Mouse (Mus musculus) thymus, postnatal 10 days (tissue): ENCODE data around the gene Olfr1378.

ENCODE experiments used
- DNase-seq, 2 experiments: peaks; one replicate each; pipeline ENCODE4 v3.0.0; 2021; ENCODE audit warnings: low spot score in 2 of 2

Olfr1378 gene

DNA sequence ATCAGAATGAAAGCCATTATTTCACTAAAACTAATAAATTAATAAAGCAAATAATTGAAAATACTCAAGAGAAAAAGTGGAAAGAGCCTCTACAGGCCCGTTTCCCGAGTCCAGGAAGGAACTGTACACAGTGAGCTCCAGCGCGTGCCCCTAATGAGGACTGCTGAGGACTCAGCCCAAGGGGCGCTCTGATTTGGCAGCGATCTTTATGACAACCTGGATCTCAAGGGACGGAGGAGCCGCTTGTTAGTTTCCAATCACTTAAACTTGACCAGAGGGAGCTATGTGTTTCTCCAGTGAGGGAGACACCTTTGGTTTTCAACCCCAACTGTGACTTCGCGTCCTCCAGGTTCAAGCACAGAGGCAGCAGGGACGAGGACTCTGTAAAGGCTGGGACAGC, at the start of gene Olfr1378:
Olfr1378 (plus strand) TSS at position 301 of the 400 bp plus-strand sequence.
- DNase-seq = no peak

DNA sequence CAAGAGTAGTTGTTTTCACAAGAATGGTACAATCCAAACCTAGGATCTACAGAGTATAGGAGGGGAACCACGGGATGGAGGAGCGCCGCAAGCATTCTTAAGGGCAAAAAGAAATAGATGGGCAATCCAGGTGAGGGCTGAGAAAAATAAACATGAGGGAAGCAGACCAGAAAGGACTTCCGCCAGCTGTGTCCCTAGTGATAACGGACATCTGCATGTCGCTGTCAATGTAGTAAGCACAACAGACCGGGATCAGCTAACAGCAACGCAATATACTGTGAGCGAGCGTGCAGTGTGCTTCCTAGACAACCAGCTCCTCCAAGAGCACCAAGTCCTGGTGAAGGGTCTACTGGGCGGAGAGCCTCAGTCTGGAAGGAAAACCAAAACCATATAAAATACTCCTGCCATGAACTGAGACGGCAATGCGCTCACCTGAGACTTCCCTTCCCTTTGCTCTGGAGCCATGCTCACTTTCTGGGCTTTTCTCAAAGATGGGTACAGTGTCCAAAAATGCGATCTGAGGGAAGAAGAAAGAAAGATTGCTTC, 35.8 kb upstream of the Olfr1378 start:
- no peak for DNase-seq

DNA sequence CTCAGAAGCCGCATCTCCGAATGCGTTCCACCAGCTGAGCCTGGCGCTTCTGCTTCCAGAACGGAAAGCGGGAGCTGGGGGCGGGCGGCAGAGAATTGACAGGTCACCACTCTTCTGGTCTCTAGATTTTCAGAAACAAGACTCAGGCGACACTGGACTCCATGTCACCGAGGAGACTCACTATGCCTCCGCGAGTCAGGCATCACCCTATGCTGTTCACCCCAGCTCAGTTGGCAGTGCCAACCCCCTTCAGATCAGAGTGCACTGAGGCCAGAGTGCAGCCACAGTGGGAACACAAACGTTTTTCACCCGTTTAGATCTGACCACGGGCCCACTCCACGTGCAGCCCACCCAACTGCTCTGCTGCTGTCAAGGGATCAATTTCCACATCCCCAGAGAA, 35.3 kb upstream of the Olfr1378 start:
- DNase-seq = no peak

DNA sequence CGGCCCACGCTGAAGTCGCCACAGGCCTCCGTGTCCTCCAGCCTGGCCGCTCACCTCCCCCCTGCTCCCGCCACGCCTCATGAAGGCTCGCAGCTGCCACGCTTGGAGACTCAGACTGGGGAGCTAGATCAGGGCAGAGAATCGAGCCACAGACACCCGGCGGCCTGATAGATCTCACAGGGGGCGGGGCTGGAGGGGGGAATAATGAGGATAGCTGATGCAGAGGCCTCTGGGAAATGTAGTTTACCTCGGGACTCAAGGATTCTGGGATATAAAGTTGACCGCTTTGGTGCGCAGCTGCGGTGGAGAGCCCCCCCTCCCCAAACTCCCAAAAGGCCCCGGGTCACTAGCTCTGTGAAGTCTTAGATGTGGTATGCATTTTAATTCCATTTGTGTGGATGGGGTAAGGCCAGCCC, 34.9 kb upstream of the Olfr1378 start, which contains the start of gene Zfp354b:
Zfp354b (minus strand) TSS at position 183 of the 416 bp plus-strand sequence.
- DNase-seq = peak; percentile 14 to 24

DNA sequence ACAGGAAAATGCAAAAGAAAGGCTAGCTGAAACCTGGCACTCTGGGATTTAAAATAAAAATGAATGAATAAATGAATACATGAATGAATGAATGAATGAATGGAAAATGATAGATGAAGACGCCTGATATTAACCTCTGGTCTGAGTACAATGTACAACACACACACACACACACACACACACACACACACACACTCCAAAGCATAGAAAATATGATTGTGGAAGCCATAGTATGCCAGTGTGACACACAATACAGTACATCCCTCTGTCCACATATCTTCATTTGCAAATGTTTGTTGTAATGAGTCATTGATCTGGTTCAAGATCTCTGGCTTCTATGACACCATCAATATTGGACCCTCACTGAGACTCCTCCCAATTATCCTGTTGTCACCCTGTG, 34.3 kb upstream of the Olfr1378 start:
- no peak for DNase-seq

DNA sequence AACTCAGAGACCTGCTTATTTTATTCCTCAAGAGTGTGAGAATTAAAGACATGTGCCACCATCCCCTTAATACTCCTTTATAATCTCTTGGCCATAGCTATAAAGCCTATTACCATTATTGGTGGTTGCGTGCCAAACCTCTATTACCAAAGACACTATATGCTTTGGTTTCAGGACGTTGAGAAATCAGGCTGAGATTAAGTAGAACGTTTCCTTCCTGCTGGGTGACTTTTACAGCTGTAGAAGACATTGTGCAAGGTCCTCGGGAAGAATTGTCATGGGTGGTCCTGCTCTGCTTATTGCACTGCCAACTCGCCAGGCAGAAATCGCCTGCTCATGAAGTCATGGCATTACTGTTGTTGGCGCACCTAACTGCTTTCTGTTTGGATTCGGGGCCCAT, 27.9 kb upstream of the Olfr1378 start:
- no peak for DNase-seq

DNA sequence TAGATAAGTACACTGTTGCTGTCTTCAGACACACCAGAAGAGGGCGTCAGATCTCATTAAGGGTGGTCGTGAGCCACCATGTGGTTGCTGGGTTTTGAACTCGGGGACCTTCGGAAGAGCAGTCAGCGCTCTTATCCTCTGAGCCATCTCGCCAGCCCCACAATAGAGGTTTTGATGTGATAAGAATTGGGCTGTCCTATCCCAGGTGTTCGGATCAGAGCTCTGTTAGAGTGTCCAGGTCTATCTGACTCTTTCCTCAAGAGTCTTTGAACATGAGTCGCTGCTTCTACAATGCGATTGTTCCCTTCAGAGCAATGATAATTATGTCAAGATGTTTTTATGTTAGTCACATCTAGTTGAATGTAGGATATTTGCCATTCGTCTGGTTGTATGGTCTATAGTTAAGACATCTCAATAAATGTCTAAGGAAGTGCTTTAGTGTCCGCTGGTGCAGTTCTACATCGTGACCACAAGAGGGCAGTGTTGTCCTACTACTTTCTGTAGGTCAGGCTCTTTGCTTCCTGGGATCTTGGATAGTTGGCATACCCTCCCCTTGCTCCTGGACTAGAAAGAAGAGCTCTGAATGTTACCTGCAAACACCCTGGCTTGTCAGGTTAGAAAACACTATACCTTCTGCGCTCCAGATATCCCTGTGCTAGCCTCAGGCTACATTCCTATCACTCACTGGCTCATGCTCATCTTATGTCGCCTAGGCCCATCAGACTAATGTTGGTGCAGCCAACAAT, 26.5 kb upstream of the Olfr1378 start:
- peak in 1 of 2 experiments; percentile 17 for DNase-seq

DNA sequence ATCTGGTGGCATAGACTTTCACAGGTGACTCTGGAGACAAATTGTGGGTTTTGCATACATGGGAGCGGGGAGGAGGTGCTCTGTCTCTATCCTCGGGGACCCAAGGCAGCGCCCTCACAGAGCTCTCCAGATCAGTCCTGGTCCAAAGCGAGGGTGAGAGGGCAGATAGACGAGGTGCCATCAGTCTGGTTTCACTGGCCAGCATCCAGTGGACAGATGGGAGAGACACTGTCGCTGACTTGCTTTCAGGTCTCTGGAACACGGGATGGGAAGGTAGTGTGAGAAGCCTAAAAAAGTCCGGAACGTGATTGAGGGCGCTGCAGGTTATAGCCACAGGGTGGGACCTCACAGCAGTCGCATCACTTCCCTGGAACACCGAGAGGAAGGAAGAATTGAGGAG, 23.9 kb upstream of the Olfr1378 start:
- no peak for DNase-seq

DNA sequence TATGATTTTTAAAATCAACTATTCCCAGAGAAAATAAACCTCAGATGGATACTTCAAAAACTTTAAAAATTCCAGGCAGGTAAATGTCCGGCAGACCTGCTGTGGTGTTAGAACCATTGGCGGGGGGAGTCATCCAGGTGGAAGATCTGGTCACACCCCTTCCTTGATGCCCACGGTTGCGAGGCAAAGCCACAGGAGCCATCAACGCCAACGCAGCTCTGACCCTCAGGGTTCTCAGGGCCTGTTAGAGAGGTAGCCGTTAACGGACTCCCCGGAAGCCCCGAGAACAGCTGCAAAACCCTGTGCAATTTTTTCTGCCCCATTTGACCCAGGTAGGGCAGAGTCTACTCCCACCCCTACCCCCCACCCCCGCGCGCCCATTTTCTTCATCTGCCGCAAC, 22.8 kb upstream of the Olfr1378 start, which contains the start of gene 4933414I15Rik:
4933414I15Rik (minus strand) TSS at position 260 of the 400 bp plus-strand sequence.
- no peak for DNase-seq

DNA sequence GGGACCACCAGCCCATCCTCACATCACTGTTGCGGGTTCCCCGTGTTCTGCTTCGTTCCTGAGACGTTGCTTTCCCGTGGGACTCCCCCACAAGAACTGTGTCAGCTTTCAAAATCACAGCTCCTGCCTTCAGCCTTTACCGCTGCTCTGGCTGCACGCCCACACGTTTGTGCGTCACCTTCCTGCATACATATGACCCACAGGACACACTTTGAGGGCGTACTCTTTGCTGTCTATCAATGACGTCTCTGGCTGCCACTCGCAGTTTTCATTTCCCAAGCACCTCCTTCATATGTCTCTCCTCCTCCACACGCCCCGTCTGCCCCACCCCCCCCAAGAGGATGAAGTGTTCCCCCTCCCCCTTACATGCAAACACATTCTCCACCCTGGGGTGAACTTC, 14.0 kb upstream of the Olfr1378 start:
- DNase-seq = no peak

DNA sequence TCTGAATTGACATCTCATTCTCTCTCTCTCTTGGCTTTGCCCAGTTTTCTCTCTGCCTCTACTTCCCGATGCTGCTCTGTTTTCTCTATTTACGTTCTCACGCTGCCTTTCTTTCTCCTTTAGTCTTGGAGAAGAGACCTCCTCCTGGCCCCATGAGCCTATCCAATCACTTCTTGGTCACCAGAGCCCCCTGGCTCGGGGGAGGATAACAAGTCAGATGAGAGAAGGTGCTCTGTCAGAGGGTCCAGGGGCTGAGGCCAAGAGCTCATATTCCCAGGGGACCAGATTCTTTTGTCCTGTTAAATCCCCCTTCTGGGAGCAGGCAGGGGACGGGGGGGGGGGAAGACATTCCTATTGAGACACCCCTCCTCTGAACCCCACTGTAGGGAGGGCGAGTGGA, 12.7 kb upstream of the Olfr1378 start, which contains the start of gene Prop1:
Prop1 (minus strand) TSS at position 101 of the 400 bp plus-strand sequence.
- DNase-seq = no peak

DNA sequence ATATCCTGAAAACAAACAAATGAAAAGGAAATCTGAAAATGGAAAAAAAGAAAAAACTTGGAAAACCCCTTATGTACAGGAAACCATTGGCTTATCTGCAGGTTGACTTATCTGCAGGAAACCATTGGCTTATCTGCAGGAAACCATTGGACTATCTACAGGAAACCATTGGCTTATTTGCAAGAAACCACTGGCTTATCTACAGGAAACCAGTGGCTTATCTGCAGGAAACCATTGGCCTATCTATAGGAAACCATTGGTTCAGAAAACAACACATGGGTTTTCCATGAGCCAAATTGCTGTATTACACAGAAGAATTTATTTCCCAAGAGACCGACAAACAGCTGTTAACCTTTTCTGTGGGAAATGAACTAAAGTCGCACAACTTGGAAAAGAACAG, 1.4 kb upstream of the Olfr1378 start:
- DNase-seq = no peak

DNA sequence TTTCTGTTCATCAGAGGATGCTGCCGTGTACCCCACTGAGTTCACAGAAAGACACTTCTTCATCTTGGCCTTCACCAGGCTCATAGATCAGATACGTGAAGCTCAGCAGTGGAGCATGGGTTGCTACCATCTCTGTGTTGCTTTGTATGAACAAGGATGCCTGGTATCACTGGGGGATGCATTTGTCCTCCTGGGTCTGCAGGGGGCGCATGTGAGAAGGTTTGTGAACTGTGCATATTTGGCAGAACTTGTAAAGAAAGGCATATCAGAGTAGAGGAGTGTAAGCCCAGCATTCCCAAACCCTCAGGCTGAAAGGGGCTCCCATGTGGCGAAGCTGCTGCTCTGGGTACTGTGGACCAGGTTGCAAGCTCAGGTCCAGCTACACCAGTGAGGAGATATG, 10.9 kb downstream of the Olfr1378 start:
- no peak for DNase-seq

DNA sequence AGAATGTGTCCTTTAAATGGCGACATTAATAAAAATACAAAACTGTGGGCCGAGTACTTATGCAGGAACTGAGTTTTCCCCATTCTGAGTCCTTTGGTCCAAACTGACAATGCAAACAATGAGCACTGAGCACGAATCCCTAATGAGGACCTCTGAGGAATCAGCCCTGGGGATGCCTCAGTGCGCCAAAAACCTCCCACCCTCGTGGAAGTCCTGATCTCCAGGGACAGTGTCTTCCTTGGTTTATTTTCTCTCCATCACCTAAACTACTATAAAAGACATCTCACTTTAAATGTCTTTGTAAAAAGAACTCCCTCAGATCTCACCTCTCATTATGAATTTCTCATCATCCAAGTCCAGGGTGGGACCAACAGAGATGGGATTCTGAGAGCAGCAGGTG, 15.3 kb downstream of the Olfr1378 start, which contains the start of gene Olfr1377:
Olfr1377 (plus strand) TSS at position 301 of the 400 bp plus-strand sequence.
- DNase-seq = no peak

DNA sequence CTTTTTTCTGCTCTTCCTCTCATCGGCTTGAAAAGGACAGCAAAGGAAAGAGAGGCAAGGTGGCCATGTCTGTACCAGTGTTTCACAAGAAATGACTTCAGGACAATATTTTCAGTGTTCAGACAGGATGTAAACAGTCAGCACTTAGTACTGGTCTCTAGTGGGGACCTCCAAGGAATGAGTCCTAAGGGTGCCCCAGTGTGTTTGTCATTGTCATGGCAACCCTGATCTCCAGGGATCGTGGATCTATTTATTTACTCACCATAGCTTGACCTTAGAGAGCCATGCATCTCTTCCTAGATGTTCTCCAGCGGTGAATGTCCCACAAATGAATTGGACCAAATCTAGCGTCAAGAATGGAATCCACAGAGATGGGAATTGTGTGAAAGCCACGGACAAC, 37.0 kb downstream of the Olfr1378 start, which contains the start of gene Olfr51:
Olfr51 (plus strand) TSS at position 301 of the 400 bp plus-strand sequence.
- no peak for DNase-seq

DNA sequence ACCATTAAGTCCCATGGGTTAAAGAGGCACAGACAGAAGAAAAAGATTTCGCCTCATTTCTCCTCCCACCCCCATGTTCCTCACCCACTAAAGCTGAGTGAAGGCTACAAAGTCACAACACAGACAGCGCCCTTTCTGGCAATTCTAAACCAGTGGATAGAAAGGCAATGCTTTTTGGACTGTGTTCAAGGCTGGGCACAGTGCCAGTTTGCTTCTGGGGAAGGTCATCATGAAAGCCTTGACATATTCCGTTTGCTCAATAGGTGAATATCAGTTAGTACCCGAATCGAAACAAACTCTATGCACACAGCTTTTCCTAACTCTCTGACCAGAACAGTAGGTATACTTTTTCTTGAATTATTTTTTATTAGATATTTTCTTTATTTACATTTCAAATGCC, 45.5 kb downstream of the Olfr1378 start:
- no peak for DNase-seq

DNA sequence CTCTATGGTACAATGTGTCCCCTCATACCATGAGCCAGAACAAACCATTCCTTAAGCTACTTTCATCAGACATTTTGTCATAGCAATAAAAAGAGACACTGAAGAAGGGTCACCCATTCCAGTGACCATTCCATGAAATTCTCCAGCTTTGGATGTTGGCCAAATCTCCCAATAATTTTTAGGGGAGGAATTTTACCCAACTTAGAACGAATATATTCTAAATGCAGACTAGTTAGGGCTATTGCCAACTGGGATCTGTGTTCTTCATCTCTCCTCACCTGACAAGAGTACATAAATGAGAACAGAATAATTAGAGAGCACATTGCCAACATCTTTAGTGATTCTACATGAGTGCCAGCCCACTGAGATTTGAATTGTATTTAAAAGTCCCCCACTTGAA, 47.6 kb downstream of the Olfr1378 start, which contains the start of gene Olfr54:
Olfr54 (plus strand) TSS at position 301 of the 400 bp plus-strand sequence.
- no peak for DNase-seq

DNA sequence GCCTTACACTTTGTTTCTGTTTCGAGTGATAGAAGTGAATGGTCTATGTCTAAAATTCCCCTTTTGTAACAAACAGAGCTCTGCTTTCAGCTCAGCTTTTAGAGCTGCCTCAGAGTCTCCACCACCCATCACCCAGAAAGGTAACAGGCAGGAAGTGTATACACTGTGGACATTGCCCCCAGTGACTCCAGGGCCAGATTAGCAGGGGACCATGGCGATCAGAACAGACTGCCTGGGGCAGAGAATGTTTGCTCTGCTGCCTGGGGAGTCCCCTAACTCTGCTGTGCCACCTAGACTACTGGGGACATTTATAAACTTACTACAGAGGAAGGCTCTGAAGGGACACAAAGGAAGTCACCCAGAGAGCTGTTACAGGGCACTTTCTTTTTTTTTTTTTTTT, 50.0 kb downstream of the Olfr1378 start:
- no peak for DNase-seq
